Mouse (Mus musculus) heart, postnatal 0 days (tissue): ENCODE measurements around the gene Nmnat3. TPM values are rescaled to one million over a fixed set of nuclear protein-coding genes. Genes with fewer than 3 reads are reported as not detected.

Experiments used
- ATAC-seq: fragments of 200-750 bp; cut with Nextera tagmentation; 2 replicates; pipeline ENCODE4 v1.8.0; 2017; ENCODE audit warnings: low read depth, moderate number of reproducible peaks, moderate library complexity; ENCODE audit not compliant: insufficient read depth
- DNase-seq: peaks from one replicate; pipeline ENCODE4 v3.0.0-alpha.2; 2016; ENCODE audit warnings: low spot score
- H3K27ac ChIP-seq: fragments of 300-500 bp; sonication (generic); 2 replicates; pipeline ENCODE4 v1.5.1; 2014; ENCODE audit warnings: low read depth, mild to moderate bottlenecking
- H3K27me3 ChIP-seq: fragments of 300-500 bp; sonication (generic); 2 replicates; pipeline ENCODE4 v1.6.1; 2014; ENCODE audit warnings: low read length, mixed read lengths; ENCODE audit not compliant: control insufficient read depth, insufficient read depth
- H3K36me3 ChIP-seq: fragments of 300-500 bp; sonication (generic); replicated peaks from 2 replicates; pipeline ENCODE4 v1.6.1; 2014; ENCODE audit warnings: low read length, mixed read lengths; ENCODE audit not compliant: control insufficient read depth, insufficient read depth
- H3K4me1 ChIP-seq: fragments of 300-500 bp; sonication (generic); 2 replicates; pipeline ENCODE4 v1.6.1; 2014; ENCODE audit warnings: antibody characterized with exemption; ENCODE audit not compliant: control insufficient read depth, insufficient read depth
- H3K4me2 ChIP-seq: fragments of 300-500 bp; sonication (generic); 2 replicates; pipeline ENCODE4 v1.6.1; 2014; ENCODE audit warnings: low read depth, mild to moderate bottlenecking, low read length, moderate library complexity
- H3K4me3 ChIP-seq: fragments of 300-500 bp; sonication (generic); 2 replicates; pipeline ENCODE4 v1.5.1; 2014; ENCODE audit warnings: low read depth, low read length
- H3K9ac ChIP-seq: fragments of 300-500 bp; sonication (generic); replicated peaks from 2 replicates; pipeline ENCODE4 v1.6.1; 2014; ENCODE audit warnings: low read depth, low read length, mixed read lengths
- H3K9me3 ChIP-seq: fragments of 300-500 bp; sonication (generic); replicated peaks from 2 replicates; pipeline ENCODE4 v1.6.1; 2016; ENCODE audit warnings: low read length; ENCODE audit not compliant: control insufficient read depth
- CTCF ChIP-seq: IDR thresholded peaks from 2 replicates; pipeline ENCODE4 v1.5.1; 2016; ENCODE audit warnings: antibody characterized with exemption, control low read depth, low read depth
- EP300 ChIP-seq: IDR thresholded peaks from 2 replicates; pipeline ENCODE4 v1.6.1; 2016; ENCODE audit warnings: antibody characterized with exemption, low read depth
- WGBS: fragments of 180-500 bp; shearing (Covaris S2); extraction: QIAGEN DNeasy Blood & Tissue Kit; methylation state at CpG from one replicate; pipeline ENCODE4 v1.1.7; 2014; 5-methylcytosine and 5-hydroxymethylcytosine counted together
- polyA plus RNA-seq: library from polyadenylated mRNA; unstranded; fragments of >200 nt; fragmentation: Nextera tagmentation; extraction: Ambion mirVana; gene quantifications from 2 replicates; pipeline ENCODE4 v1.2.1, GENCODE M21; 2015
- total RNA-seq: library from RNA; depleted of rRNA; stranded (reverse); fragments of >200 nt; gene quantifications from 2 replicates; pipeline ENCODE4 v1.2.3, GENCODE M21; 2014; ENCODE audit warnings: low replicate concordance

Nmnat3 gene
- total and polyA plus RNA-seq, 2 experiments from 2014 or later: 9.0 to 15.1 TPM

- Histone ChIP-seq H3K27ac (peak overlapping the region; percentile 65), H3K9ac (peak overlapping the region; percentile 57), H3K36me3 (no peaks in the 10 kb centered on the region), H3K4me2 (peak overlapping the region; percentile 72), H3K4me3 (peak overlapping the region; percentile 63), H3K27me3 (no peaks in the 10 kb centered on the region), H3K9me3 (no peaks in the 10 kb centered on the region), H3K4me1 (peaks cover 22% of the 10 kb centered on the region)
- TF ChIP-seq CTCF (no peak), EP300 (no peak)
- ATAC-seq (peak; percentile 60), DNase-seq (no peak)
- WGBS: under 1% methylated on average over 35 of the region's 42 CpGs
These were observed 137.5 kb downstream of the Nmnat3 start for GRCm38 (mm10) chr9:98424725-98425210.

DNA sequence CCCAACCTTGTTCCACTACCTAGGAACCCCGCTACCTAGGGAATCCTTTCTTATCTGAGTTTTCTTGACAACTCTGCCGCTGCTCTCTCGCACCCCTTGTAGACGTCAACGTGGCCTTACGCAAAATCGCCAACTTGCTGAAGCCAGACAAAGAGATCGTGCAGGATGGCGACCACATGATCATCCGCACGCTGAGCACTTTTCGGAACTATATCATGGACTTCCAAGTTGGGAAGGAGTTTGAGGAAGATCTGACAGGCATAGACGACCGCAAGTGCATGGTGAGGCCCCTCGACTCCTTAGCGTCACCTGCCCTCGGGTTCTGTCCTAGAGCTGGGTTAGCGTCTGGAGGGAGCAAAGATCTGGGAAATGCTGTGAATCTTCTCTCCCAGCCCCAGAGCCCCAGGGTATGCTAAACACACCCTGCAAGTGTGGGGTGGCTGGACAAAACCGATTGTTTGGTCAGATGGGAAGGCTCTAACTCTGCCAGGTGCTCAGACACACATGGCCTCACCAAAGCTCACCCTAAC, 138.2 kb downstream of the Nmnat3 start:
- Histone ChIP-seq H3K9me3 (no peaks in the 10 kb centered on the region), H3K4me1 (peaks cover 23% of the 10 kb centered on the region), H3K4me3 (peak overlapping the region; percentile 63), H3K9ac (peak overlapping the region; percentile 57), H3K4me2 (peak overlapping the region; percentile 72), H3K27me3 (no peaks in the 10 kb centered on the region), H3K36me3 (no peaks in the 10 kb centered on the region), H3K27ac (peak overlapping the region; percentile 65)
- ATAC-seq: no peak
- TF ChIP-seq CTCF (no peak), EP300 (no peak)
- 14% methylated on average over 19 of the region's 19 CpGs for WGBS
- no peak for DNase-seq

GRCm38 (mm10) chr9:98427906-98428517, 140.8 kb downstream of the Nmnat3 start:
- H3K4me2 ChIP-seq: peak overlapping the region; percentile 42; the same call in 1 of the 2 replicates
- H3K9me3 ChIP-seq: no peaks in the 10 kb centered on the region
- H3K4me1 ChIP-seq: peaks cover 23% of the 10 kb centered on the region
- H3K4me3 ChIP-seq: no peak overlapping the region
- WGBS: 44% methylated on average over 4 of the region's 4 CpGs
- H3K36me3 ChIP-seq: no peaks in the 10 kb centered on the region
- no peak for TF ChIP-seq CTCF
- ATAC-seq (peak; percentile 28; the same call in 1 of the 2 replicates), DNase-seq (no peak)
- peak overlapping the region; percentile 78 for H3K27ac ChIP-seq
- H3K27me3 ChIP-seq: no peaks in the 10 kb centered on the region
- H3K9ac ChIP-seq: no peak overlapping the region

DNA sequence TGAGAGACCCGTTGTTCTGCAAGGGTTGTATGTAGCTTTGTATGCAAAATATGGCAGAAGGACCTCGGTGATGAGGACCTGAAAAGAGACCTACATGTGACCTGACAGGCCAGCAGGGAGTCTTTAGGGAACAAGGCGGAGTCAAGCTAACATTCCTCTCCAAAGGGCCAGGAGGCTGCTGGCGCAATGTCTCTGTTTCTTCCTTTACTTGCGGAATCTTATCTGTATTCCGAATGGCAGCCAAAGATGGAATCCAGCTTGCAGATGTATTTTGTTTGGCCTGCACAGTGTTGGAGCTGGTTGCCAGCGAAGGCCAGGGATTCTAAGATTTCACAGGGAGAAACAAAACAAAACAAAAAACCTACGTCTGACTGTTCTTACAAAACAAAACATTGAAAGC, 141.5 kb downstream of the Nmnat3 start:
- Histone ChIP-seq H3K4me3 (no peak overlapping the region), H3K9me3 (no peaks in the 10 kb centered on the region), H3K36me3 (no peaks in the 10 kb centered on the region), H3K27ac (peak overlapping the region; percentile 78), H3K27me3 (no peaks in the 10 kb centered on the region), H3K4me2 (peak overlapping the region; percentile 42), H3K9ac (no peak overlapping the region), H3K4me1 (peaks cover 23% of the 10 kb centered on the region)
- peak; percentile 35 for DNase-seq
- ATAC-seq: peak; percentile 28; the same call in 1 of the 2 replicates
- 41% methylated on average over 8 of the region's 8 CpGs for WGBS
- TF ChIP-seq CTCF (no peak), EP300 (0 out of 2 replicates have a peak, but pooled peaks have one; percentile 26)

DNA sequence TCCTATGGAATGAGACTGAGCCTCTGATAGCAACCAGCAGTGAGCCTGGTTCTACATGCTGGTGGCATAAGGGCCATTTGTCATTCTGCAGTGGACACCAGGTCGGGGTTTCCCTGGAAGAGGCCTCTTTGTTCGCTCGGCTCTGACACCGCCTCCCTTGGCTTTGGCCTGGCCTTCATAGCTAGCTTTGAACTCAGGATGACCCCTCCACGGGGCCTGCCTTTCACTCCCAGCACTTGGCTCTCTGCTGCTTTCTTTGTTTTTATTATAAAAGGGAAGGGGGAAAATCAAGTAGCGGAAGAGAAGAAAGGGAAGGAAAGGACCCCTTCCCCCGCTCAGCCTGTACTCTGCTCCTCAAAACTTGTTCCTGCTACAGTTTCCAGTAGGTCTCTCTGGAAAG, 142.6 kb downstream of the Nmnat3 start:
- WGBS: 25% methylated on average over 7 of the region's 7 CpGs
- ATAC-seq: peak; percentile 45
- peak; percentile 36 for DNase-seq
- Histone ChIP-seq H3K27me3 (no peaks in the 10 kb centered on the region), H3K4me2 (peak overlapping the region; percentile 42), H3K4me3 (no peak overlapping the region), H3K9me3 (no peaks in the 10 kb centered on the region), H3K4me1 (peaks cover 23% of the 10 kb centered on the region), H3K36me3 (no peaks in the 10 kb centered on the region), H3K9ac (no peak overlapping the region), H3K27ac (peak overlapping the region; percentile 78)
- TF ChIP-seq EP300 (no peak), CTCF (no peak)

DNA sequence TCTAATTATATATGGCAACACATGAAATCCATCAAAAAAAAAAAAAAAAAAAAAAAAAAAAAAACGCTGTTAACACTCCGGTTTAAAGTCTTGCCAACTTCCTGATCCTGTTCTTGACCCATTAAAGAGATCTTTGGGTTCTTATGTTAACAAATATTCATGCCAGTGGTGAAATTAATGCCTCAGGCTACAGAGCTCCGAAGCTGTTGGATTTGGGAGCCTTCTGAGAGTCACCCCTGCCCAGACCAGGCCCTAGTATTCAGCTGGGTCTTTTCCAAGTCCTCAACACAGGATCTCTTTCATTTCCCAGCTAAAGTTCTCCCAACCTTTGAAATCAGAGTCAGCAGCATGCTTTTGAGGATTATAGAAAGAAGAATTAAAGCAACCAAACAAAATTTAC, 143.3 kb downstream of the Nmnat3 start:
- Histone ChIP-seq H3K9ac (no peak overlapping the region), H3K27me3 (no peaks in the 10 kb centered on the region), H3K9me3 (no peaks in the 10 kb centered on the region), H3K4me3 (no peak overlapping the region), H3K36me3 (no peaks in the 10 kb centered on the region), H3K4me1 (peaks cover 23% of the 10 kb centered on the region), H3K4me2 (no peak overlapping the region), H3K27ac (no peak overlapping the region)
- DNase-seq (no peak), ATAC-seq (no peak)
- TF ChIP-seq CTCF: no peak
- TF ChIP-seq EP300: no peak
- 63% methylated on average over 3 of the region's 3 CpGs for WGBS
